Mouse (Mus musculus) hindbrain, embryonic 11.5 days (tissue): ENCODE data around the gene Gm26566. TPM values are rescaled to one million over a fixed set of nuclear protein-coding genes. Genes with fewer than 3 reads are reported as not detected.
"Not testable (repeated sequence)": the region's sequence is repeated elsewhere in the genome, so short reads cannot be mapped to it uniquely, and the experiment has no call there.

Experiments
- ATAC-seq: fragments of 200-750 bp; cut with Nextera tagmentation; 2 replicates; pipeline ENCODE4 v1.8.0; 2017; ENCODE audit warnings: mild to moderate bottlenecking, moderate TSS enrichment, moderate library complexity; ENCODE audit not compliant: low FRiP score
- DNase-seq: peaks from one replicate; pipeline ENCODE4 v3.0.0-alpha.2; 2015; ENCODE audit warnings: low spot score
- H3K27ac ChIP-seq: fragments of 300-500 bp; sonication (generic); 2 replicates; pipeline ENCODE4 v1.5.1; 2014; ENCODE audit warnings: mild to moderate bottlenecking, low read depth, low read length
- H3K27me3 ChIP-seq: fragments of 300-500 bp; sonication (generic); 2 replicates; pipeline ENCODE4 v1.6.1; 2014; ENCODE audit warnings: mild to moderate bottlenecking, low read length, moderate library complexity, mixed read lengths; ENCODE audit not compliant: control insufficient read depth, insufficient read depth
- H3K36me3 ChIP-seq: fragments of 300-500 bp; sonication (generic); 2 replicates; pipeline ENCODE4 v1.6.1; 2014; ENCODE audit warnings: mild to moderate bottlenecking, low read length, moderate library complexity, mixed read lengths; ENCODE audit not compliant: control insufficient read depth, insufficient read depth
- H3K4me1 ChIP-seq: fragments of 300-500 bp; sonication (generic); replicated peaks from 2 replicates; pipeline ENCODE4 v1.6.1; 2014; ENCODE audit warnings: low read length, mixed read lengths; ENCODE audit not compliant: control insufficient read depth, insufficient read depth
- H3K4me2 ChIP-seq: fragments of 300-500 bp; sonication (generic); replicated peaks from 2 replicates; pipeline ENCODE4 v1.6.1; 2014; ENCODE audit warnings: mild to moderate bottlenecking, low read depth, low read length
- H3K4me3 ChIP-seq: fragments of 300-500 bp; sonication (generic); 2 replicates; pipeline ENCODE4 v1.5.1; 2014; ENCODE audit warnings: low read depth, low read length
- H3K9ac ChIP-seq: fragments of 300-500 bp; sonication (generic); 2 replicates; pipeline ENCODE4 v1.6.1; 2014; ENCODE audit warnings: low read depth, low read length
- H3K9me3 ChIP-seq: fragments of 300-500 bp; sonication (generic); 2 replicates; pipeline ENCODE4 v1.6.1; 2016; ENCODE audit warnings: low read length; ENCODE audit not compliant: control insufficient read depth
- WGBS: fragments of 180-500 bp; shearing (Covaris S2); extraction: QIAGEN DNeasy Blood & Tissue Kit; methylation state at CpG from one replicate; pipeline ENCODE4 v1.1.7; 2014; 5-methylcytosine and 5-hydroxymethylcytosine counted together
- polyA plus RNA-seq: library from polyadenylated mRNA; unstranded; fragments of >200 nt; fragmentation: Nextera tagmentation; extraction: Ambion mirVana; gene quantifications from 2 replicates; pipeline ENCODE4 v1.2.1, GENCODE M21; 2014

Gm26566 gene
- polyA plus RNA-seq, 1 experiment from 2014 or later, result 0.77 TPM

DNA sequence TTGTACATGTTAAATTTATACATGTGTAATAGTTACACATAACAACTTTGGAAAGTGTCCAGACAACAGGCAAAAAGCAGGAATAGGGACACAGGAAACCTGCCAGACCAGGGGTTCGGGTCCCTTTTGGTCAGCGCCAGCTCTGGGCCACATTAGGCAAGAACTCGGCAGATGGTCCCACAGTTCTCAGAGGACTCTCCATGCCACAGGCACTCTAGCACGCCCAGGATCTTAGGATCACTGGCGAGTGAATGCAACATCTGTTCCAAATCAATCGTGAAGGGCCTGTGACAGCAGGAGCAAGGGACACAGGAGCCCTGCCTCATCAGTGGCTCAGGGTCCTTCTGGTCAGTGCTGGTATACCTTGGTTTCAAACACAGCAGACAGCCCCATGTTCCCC, 28.3 kb downstream of the Gm26566 start:
- Histone ChIP-seq H3K27me3 (no peaks in the 10 kb centered on the region), H3K9ac (no peak overlapping the region), H3K4me3 (no peak overlapping the region), H3K36me3 (no peaks in the 10 kb centered on the region), H3K27ac (no peak overlapping the region), H3K4me1 (no peaks in the 10 kb centered on the region), H3K4me2 (no peak overlapping the region), H3K9me3 (no peaks in the 10 kb centered on the region)
- 60% methylated on average over 6 of the region's 6 CpGs for WGBS
- DNase-seq (no peak), ATAC-seq (no peak)

- ATAC-seq, H3K9ac ChIP-seq, H3K4me2 ChIP-seq, H3K4me3 ChIP-seq, DNase-seq, H3K27me3 ChIP-seq, H3K27ac ChIP-seq, H3K9me3 ChIP-seq, H3K36me3 ChIP-seq, H3K4me1 ChIP-seq: not testable (repeated sequence)
- 79% methylated on average over 15 of the region's 15 CpGs for WGBS
Observed at GRCm38 (mm10) chr4:88754818-88755340, 33.3 kb downstream of the Gm26566 start, which contains the start of gene Gm13271. TSS of gene Gm13271 (plus strand) at chr4:88754868.

- not testable (repeated sequence) for ATAC-seq, H3K27me3 ChIP-seq, H3K9me3 ChIP-seq, H3K36me3 ChIP-seq, H3K4me1 ChIP-seq, H3K9ac ChIP-seq
- H3K27ac ChIP-seq, result peak overlapping the region; percentile 49
- WGBS, result 10% methylated on average over 28 of the region's 31 CpGs
- DNase-seq, result peak; percentile 59
- H3K4me3 ChIP-seq, result peak overlapping the region; percentile 44
- peak overlapping the region; percentile 68 for H3K4me2 ChIP-seq
Observed at GRCm38 (mm10) chr4:88756581-88757513, 35.2 kb downstream of the Gm26566 start.

DNA sequence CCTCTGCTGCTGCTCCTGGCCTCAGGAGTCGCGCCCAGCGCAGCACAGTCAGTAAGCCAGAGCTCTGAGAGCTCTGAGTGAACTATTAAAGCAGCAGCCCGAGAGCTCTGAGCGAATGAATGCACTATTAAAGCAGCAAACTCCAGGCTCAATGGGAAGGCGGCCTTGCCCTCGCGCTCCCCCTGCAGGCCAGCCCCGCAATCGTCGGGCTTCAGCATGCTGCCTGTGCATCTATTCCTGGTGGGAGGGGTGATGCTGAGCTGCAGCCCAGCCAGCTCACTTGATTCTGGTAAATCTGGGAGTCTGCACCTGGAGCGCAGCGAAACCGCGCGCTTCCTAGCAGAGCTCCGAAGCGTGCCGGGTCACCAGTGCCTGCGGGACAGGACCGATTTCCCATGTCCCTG, 36.0 kb downstream of the Gm26566 start:
- Histone ChIP-seq H3K27ac (peak overlapping the region; percentile 49), H3K4me3 (peak overlapping the region; percentile 44), H3K4me2 (peak overlapping the region; percentile 68)
- H3K36me3 ChIP-seq, H3K4me1 ChIP-seq, H3K9ac ChIP-seq, H3K9me3 ChIP-seq, H3K27me3 ChIP-seq: not testable (repeated sequence)
- WGBS, result under 1% methylated on average over 18 of the region's 21 CpGs
- peak; percentile 81 for DNase-seq
- ATAC-seq, result peak; percentile 100

DNA sequence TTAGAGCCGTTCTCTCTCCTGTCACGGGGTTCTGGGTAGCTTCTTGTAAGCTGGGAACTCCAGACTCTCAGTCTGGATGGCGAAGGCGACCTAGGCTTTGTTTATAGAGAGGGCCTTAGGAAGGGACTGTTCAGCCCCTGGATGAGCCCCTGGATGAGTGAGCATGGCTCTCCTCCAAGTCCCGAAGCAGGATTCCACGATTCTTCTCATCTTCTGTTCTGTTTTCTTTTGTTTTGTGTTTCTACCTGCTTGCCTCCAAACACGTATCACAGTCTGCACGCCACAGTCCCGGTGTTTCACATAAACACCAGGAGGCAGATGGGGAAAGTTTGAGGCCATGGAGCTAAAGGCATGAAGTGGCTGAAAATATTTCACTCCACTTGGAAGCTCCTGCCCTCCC, 37.1 kb downstream of the Gm26566 start:
- H3K36me3 ChIP-seq, H3K4me3 ChIP-seq, DNase-seq, H3K9ac ChIP-seq, ATAC-seq, H3K4me1 ChIP-seq, H3K9me3 ChIP-seq, H3K27me3 ChIP-seq, H3K27ac ChIP-seq, H3K4me2 ChIP-seq: not testable (repeated sequence)
- WGBS, result 82% methylated on average over 9 of the region's 9 CpGs

DNA sequence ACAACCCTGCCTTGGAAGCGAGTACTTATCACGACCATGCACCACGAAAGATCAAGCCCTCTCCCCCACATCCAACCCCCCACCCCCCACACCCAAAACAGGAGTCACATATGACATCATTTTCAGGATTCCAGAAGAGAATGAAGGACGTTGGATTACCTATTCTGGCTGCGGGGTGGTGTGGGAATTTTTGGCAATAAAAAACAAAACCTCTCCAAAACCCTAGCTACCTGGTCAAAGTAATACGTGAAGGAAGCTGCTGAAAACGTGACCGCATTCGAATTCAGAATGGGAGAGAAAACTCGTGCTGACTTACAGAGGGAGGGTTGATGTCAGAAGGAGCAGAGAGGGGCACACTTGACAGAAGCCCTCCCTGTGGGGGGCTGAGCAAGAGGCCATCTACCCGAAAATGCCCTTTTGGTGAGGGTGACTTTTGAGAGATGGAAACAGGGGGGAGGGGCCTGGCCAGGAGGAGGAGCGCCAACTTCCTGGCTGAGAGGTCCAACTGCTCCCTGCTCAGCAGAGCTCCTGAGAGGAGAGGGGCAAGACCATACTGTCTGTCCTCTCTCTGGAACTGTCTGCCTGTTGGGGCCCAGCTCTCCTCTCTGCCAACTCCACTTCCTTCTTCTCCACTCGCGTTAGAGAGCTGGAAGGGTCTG, 38.1 kb downstream of the Gm26566 start, which contains the start of gene Gm13283:
Gene Gm13283, plus strand, starts transcription at position 510 of the 659 bp plus-strand sequence.
- H3K9me3 ChIP-seq, H3K36me3 ChIP-seq, DNase-seq, ATAC-seq, H3K4me1 ChIP-seq, H3K9ac ChIP-seq, H3K27ac ChIP-seq, H3K27me3 ChIP-seq: not testable (repeated sequence)
- WGBS, result 39% methylated on average over 6 of the region's 14 CpGs
- peak within 1 kb of the TSS; percentile 29 for H3K4me2 ChIP-seq
- H3K4me3 ChIP-seq, result 0 out of 2 replicates have a peak within 1 kb of the TSS, but pooled peaks have one; percentile 13

GRCm38 (mm10) chr4:88760431-88760830, 38.8 kb downstream of the Gm26566 start:
- 1% methylated on average over 11 of the region's 28 CpGs for WGBS
- 0 out of 2 replicates have a peak overlapping the region, but pooled peaks have one; percentile 13 for H3K4me3 ChIP-seq
- not testable (repeated sequence) for H3K27me3 ChIP-seq

GRCm38 (mm10) chr4:88761776-88762175, 40.2 kb downstream of the Gm26566 start:
- H3K4me2 ChIP-seq, H3K9ac ChIP-seq, DNase-seq, H3K4me1 ChIP-seq, ATAC-seq, H3K9me3 ChIP-seq, H3K27ac ChIP-seq, H3K27me3 ChIP-seq, H3K36me3 ChIP-seq, H3K4me3 ChIP-seq: not testable (repeated sequence)
- 73% methylated on average over 6 of the region's 8 CpGs for WGBS

More at GRCm38 (mm10) chr4:88760431-88760830, 38.8 kb downstream of the Gm26566 start:
- H3K9ac ChIP-seq, ATAC-seq, H3K27ac ChIP-seq, H3K9me3 ChIP-seq, H3K36me3 ChIP-seq, H3K4me1 ChIP-seq: not testable (repeated sequence)
- peak overlapping the region; percentile 29 for H3K4me2 ChIP-seq
- DNase-seq, result peak; percentile 66
